Mouse (Mus musculus): ENCODE data around the gene 4930452B06Rik. TPM values are rescaled to one million over a fixed set of nuclear protein-coding genes. Genes with fewer than 3 reads are reported as not detected.

Gene 4930452B06Rik
- polyA plus RNA-seq, 1 experiment = 2.3 TPM

- no peak overlapping the region for H3K27ac ChIP-seq (ENCODE audit: insufficient read depth, low read length)
- no peaks in the 10 kb centered on the region for H3K27me3 ChIP-seq (ENCODE audit: control insufficient read depth, insufficient read depth, low read length)
- no peak for DNase-seq
- H3K4me3 ChIP-seq (replicated peaks; ENCODE audit: insufficient read depth, low read depth, low read length) = no peak overlapping the region
- no peaks in the 10 kb centered on the region for H3K4me1 ChIP-seq (ENCODE audit: control insufficient read depth, insufficient read depth, low read length)
- TF ChIP-seq CTCF (IDR thresholded peaks at IDR 0.05; ENCODE audit: borderline replicate concordance, insufficient read depth, low read depth, low read length) = no peak
- TF ChIP-seq POLR2A (IDR thresholded peaks at IDR 0.05; ENCODE audit: borderline replicate concordance, insufficient read depth, low read length) = no peak
- 89% methylated on average over 6 of the region's 6 CpGs for WGBS
Observed at GRCm38 (mm10) chr14:8517681-8518080, 148.4 kb downstream of the 4930452B06Rik start.

- no peak overlapping the region for H3K27ac ChIP-seq (ENCODE audit: insufficient read depth, low read length)
- no peak for DNase-seq
- no peak overlapping the region for H3K4me3 ChIP-seq (replicated peaks; ENCODE audit: insufficient read depth, low read depth, low read length)
- WGBS = 97% methylated on average over 3 of the region's 3 CpGs
- H3K27me3 ChIP-seq (ENCODE audit: control insufficient read depth, insufficient read depth, low read length) = no peaks in the 10 kb centered on the region
- TF ChIP-seq POLR2A (IDR thresholded peaks at IDR 0.05; ENCODE audit: borderline replicate concordance, insufficient read depth, low read length) = no peak
- TF ChIP-seq CTCF (IDR thresholded peaks at IDR 0.05; ENCODE audit: borderline replicate concordance, insufficient read depth, low read depth, low read length) = no peak
- no peaks in the 10 kb centered on the region for H3K4me1 ChIP-seq (ENCODE audit: control insufficient read depth, insufficient read depth, low read length)
Observed at GRCm38 (mm10) chr14:8514071-8514470, 152.0 kb downstream of the 4930452B06Rik start.

- no peaks in the 10 kb centered on the region for H3K27me3 ChIP-seq (ENCODE audit: control insufficient read depth, insufficient read depth, low read length)
- WGBS = 57% methylated on average over 4 of the region's 4 CpGs
- TF ChIP-seq POLR2A (IDR thresholded peaks at IDR 0.05; ENCODE audit: borderline replicate concordance, insufficient read depth, low read length) (no peak), CTCF (IDR thresholded peaks at IDR 0.05; ENCODE audit: borderline replicate concordance, insufficient read depth, low read depth, low read length) (no peak)
- H3K4me1 ChIP-seq (ENCODE audit: control insufficient read depth, insufficient read depth, low read length) = no peaks in the 10 kb centered on the region
- no peak for DNase-seq
- H3K27ac ChIP-seq (ENCODE audit: insufficient read depth, low read length) = no peak overlapping the region
- no peak overlapping the region for H3K4me3 ChIP-seq (replicated peaks; ENCODE audit: insufficient read depth, low read depth, low read length)
Observed at GRCm38 (mm10) chr14:8511276-8511675, 154.8 kb downstream of the 4930452B06Rik start.

GRCm38 (mm10) chr14:8510288-8510959, 155.6 kb downstream of the 4930452B06Rik start:
- Histone ChIP-seq H3K27me3 (ENCODE audit: control insufficient read depth, insufficient read depth, low read length) (no peaks in the 10 kb centered on the region), H3K27ac (ENCODE audit: insufficient read depth, low read length) (no peak overlapping the region), H3K4me1 (ENCODE audit: control insufficient read depth, insufficient read depth, low read length) (no peaks in the 10 kb centered on the region), H3K4me3 (replicated peaks; ENCODE audit: insufficient read depth, low read depth, low read length) (no peak overlapping the region)
- 79% methylated on average over 10 of the region's 10 CpGs for WGBS
- TF ChIP-seq CTCF (IDR thresholded peaks at IDR 0.05; ENCODE audit: borderline replicate concordance, insufficient read depth, low read depth, low read length) = no peak
- TF ChIP-seq POLR2A (IDR thresholded peaks at IDR 0.05; ENCODE audit: borderline replicate concordance, insufficient read depth, low read length) = no peak
- DNase-seq = no peak

GRCm38 (mm10) chr14:8508669-8509068, 157.4 kb downstream of the 4930452B06Rik start:
- H3K4me1 ChIP-seq (ENCODE audit: control insufficient read depth, insufficient read depth, low read length) = no peaks in the 10 kb centered on the region
- no peak overlapping the region for H3K4me3 ChIP-seq (replicated peaks; ENCODE audit: insufficient read depth, low read depth, low read length)
- no peak for DNase-seq
- TF ChIP-seq POLR2A (IDR thresholded peaks at IDR 0.05; ENCODE audit: borderline replicate concordance, insufficient read depth, low read length) (no peak), CTCF (IDR thresholded peaks at IDR 0.05; ENCODE audit: borderline replicate concordance, insufficient read depth, low read depth, low read length) (no peak)
- no peaks in the 10 kb centered on the region for H3K27me3 ChIP-seq (ENCODE audit: control insufficient read depth, insufficient read depth, low read length)
- H3K27ac ChIP-seq (ENCODE audit: insufficient read depth, low read length) = no peak overlapping the region

- DNase-seq = no peak
- H3K27ac ChIP-seq (ENCODE audit: insufficient read depth, low read length) = no peak overlapping the region
- WGBS = 89% methylated on average over 2 of the region's 2 CpGs
- H3K27me3 ChIP-seq (ENCODE audit: control insufficient read depth, insufficient read depth, low read length) = no peaks in the 10 kb centered on the region
- H3K4me3 ChIP-seq (replicated peaks; ENCODE audit: insufficient read depth, low read depth, low read length) = no peak overlapping the region
- H3K4me1 ChIP-seq (ENCODE audit: control insufficient read depth, insufficient read depth, low read length) = no peaks in the 10 kb centered on the region
- no peak for TF ChIP-seq CTCF (IDR thresholded peaks at IDR 0.05; ENCODE audit: borderline replicate concordance, insufficient read depth, low read depth, low read length)
- no peak for TF ChIP-seq POLR2A (IDR thresholded peaks at IDR 0.05; ENCODE audit: borderline replicate concordance, insufficient read depth, low read length)
Observed at GRCm38 (mm10) chr14:8504206-8504605, 161.8 kb downstream of the 4930452B06Rik start.

- no peak for DNase-seq
- Histone ChIP-seq H3K27me3 (ENCODE audit: control insufficient read depth, insufficient read depth, low read length) (no peaks in the 10 kb centered on the region), H3K27ac (ENCODE audit: insufficient read depth, low read length) (no peak overlapping the region), H3K4me1 (ENCODE audit: control insufficient read depth, insufficient read depth, low read length) (no peaks in the 10 kb centered on the region), H3K4me3 (replicated peaks; ENCODE audit: insufficient read depth, low read depth, low read length) (no peak overlapping the region)
- 99% methylated on average over 3 of the region's 3 CpGs for WGBS
- TF ChIP-seq POLR2A (IDR thresholded peaks at IDR 0.05; ENCODE audit: borderline replicate concordance, insufficient read depth, low read length) = no peak
- TF ChIP-seq CTCF (IDR thresholded peaks at IDR 0.05; ENCODE audit: borderline replicate concordance, insufficient read depth, low read depth, low read length) = no peak
Observed at GRCm38 (mm10) chr14:8503345-8503744, 162.7 kb downstream of the 4930452B06Rik start.

- H3K27ac ChIP-seq (ENCODE audit: insufficient read depth, low read length) = no peak overlapping the region
- DNase-seq = no peak
- no peaks in the 10 kb centered on the region for H3K4me1 ChIP-seq (ENCODE audit: control insufficient read depth, insufficient read depth, low read length)
- no peaks in the 10 kb centered on the region for H3K27me3 ChIP-seq (ENCODE audit: control insufficient read depth, insufficient read depth, low read length)
- no peak for TF ChIP-seq CTCF (IDR thresholded peaks at IDR 0.05; ENCODE audit: borderline replicate concordance, insufficient read depth, low read depth, low read length)
- no peak for TF ChIP-seq POLR2A (IDR thresholded peaks at IDR 0.05; ENCODE audit: borderline replicate concordance, insufficient read depth, low read length)
- 93% methylated on average over 5 of the region's 5 CpGs for WGBS
- no peak overlapping the region for H3K4me3 ChIP-seq (replicated peaks; ENCODE audit: insufficient read depth, low read depth, low read length)
Observed at GRCm38 (mm10) chr14:8502496-8502895, 163.5 kb downstream of the 4930452B06Rik start.

All from cerebellum, adult 2 months (tissue).